ENCODE assay signal across 9 mouse cellular contexts in genomic region chrX:161790182-161790581, GRCm38 (mm10).
DNase-seq lines count a peak whose midpoint lies in the region; ATAC-seq and TF ChIP-seq lines count a peak whose summit lies in the region.
"Had no signal": no experiment of that assay in that cellular context is flagged by ENCODE, and none has a peak within 500 bp of the region (broad histone marks: within the 10 kb centered on the region; RNA-seq: fewer than 3 reads in every experiment).

No protein-coding gene starts in this region.

- no peaks in the 10 kb centered on the region for H3K27me3 ChIP-seq in lung, postnatal 0 days (replicated peaks; ENCODE audit: insufficient read depth, low read length)

- no peak for TF ChIP-seq POLR2A in brain, embryonic 14.5 days (IDR thresholded peaks at IDR 0.05; ENCODE audit: borderline replicate concordance, extremely low read depth, insufficient read depth, insufficient read length, poor library complexity, severe bottlenecking)

- no peak overlapping the region for H3K27ac ChIP-seq in layer of hippocampus, adult 2 months
- H3K27ac ChIP-seq in lung, postnatal 0 days (ENCODE audit: low read length), result no peak overlapping the region
- H3K27ac ChIP-seq: embryonic facial prominence, embryonic 13.5 days had no signal

- peak; percentile 81 for TF ChIP-seq CTCF in layer of hippocampus, adult 2 months (conservative IDR thresholded peaks at IDR 0.05)
- peak; percentile 61; the same call in 1 of the 2 replicates for TF ChIP-seq CTCF in brain, embryonic 14.5 days (IDR thresholded peaks at IDR 0.05; ENCODE audit: borderline replicate concordance, extremely low read depth, insufficient read depth, insufficient read length)
- peak; percentile 64 for TF ChIP-seq CTCF in lung, postnatal 0 days (IDR thresholded peaks at IDR 0.05)

- H3K4me2 ChIP-seq in lung, postnatal 0 days (replicated peaks; ENCODE audit: low read depth, low read length), result no peak overlapping the region
- H3K4me2 ChIP-seq: embryonic facial prominence, embryonic 13.5 days had no signal

- ATAC-seq in lung, postnatal 0 days, result no peak
- ATAC-seq in erythroblast, adult 5-6 weeks (replicated peaks; ENCODE audit: low FRiP score, poor library complexity, severe bottlenecking), result no peak

- no peaks in the 10 kb centered on the region for H3K4me1 ChIP-seq in lung, postnatal 0 days (ENCODE audit: insufficient read depth, low read depth, low read length)
- H3K4me1 ChIP-seq: embryonic facial prominence, embryonic 13.5 days had no signal

- peak; percentile 2 to 5 for DNase-seq in cerebellum, adult 18-20 months
- no peak for DNase-seq in cerebellum, adult 9-11 months
- peak in 1 of 2 experiments; percentile 11 for DNase-seq in layer of hippocampus, adult 2 months (ENCODE audit: low spot score in 2 of 2)
- DNase-seq in layer of hippocampus, adult 9-11 months, result no peak
- DNase-seq in brain, embryonic 14.5 days (ENCODE audit: low read depth), result peak; percentile 39
- peak; percentile 8 for DNase-seq in lung, postnatal 0 days (ENCODE audit: low spot score)
- DNase-seq in natural killer cell, adult 2 months (ENCODE audit: low spot score in 2 of 2), result no peak

- 19% methylated on average over 6 of the region's 6 CpGs for WGBS in lung, postnatal 0 days

- no peak for TF ChIP-seq EP300 in lung, postnatal 0 days (IDR thresholded peaks at IDR 0.05)

- no peaks in the 10 kb centered on the region for H3K9me3 ChIP-seq in lung, postnatal 0 days (ENCODE audit: low read length)
- H3K9me3 ChIP-seq: embryonic facial prominence, embryonic 13.5 days had no signal

- no peaks in the 10 kb centered on the region for H3K36me3 ChIP-seq in lung, postnatal 0 days (ENCODE audit: insufficient read depth, low read length)
- H3K36me3 ChIP-seq: embryonic facial prominence, embryonic 13.5 days had no signal

- H3K9ac ChIP-seq in lung, postnatal 0 days (replicated peaks; ENCODE audit: low read depth), result no peak overlapping the region
- H3K9ac ChIP-seq: embryonic facial prominence, embryonic 13.5 days had no signal

- H3K4me3 ChIP-seq in layer of hippocampus, adult 2 months, result no peak overlapping the region
- H3K4me3 ChIP-seq in lung, postnatal 0 days (ENCODE audit: low read depth, low read length), result no peak overlapping the region
- H3K4me3 ChIP-seq: embryonic facial prominence, embryonic 13.5 days had no signal

Comparison
In these comparisons a context has a peak if more than half of its experiments do, and no peak if none do; other contexts are left out.
1. DNase-seq: peak in cerebellum, adult 18-20 months (2 of 2), brain, embryonic 14.5 days (single experiment) and lung, postnatal 0 days (single experiment); none in cerebellum, adult 9-11 months (single experiment), layer of hippocampus, adult 9-11 months (single experiment) and natural killer cell, adult 2 months (0 of 2).
2. Peak in every context shown above with its lines, with median percentiles within 50 percentile points of each other: CTCF ChIP-seq.